Mouse (Mus musculus) heart, adult 9 months (tissue): ENCODE data around the gene Bbs2.

ENCODE experiments used
- DNase-seq, 2 experiments: peaks; one replicate each; pipeline ENCODE4 v3.0.0; 2022; ENCODE audit warnings: low spot score in 2 of 2

Gene Bbs2

GRCm38 (mm10) chr8:94098081-94098974 lies at the start of gene Bbs2:
Bbs2 (minus strand) TSS chr8:94098928.
- peak; percentile 99 to 100 for DNase-seq

DNA sequence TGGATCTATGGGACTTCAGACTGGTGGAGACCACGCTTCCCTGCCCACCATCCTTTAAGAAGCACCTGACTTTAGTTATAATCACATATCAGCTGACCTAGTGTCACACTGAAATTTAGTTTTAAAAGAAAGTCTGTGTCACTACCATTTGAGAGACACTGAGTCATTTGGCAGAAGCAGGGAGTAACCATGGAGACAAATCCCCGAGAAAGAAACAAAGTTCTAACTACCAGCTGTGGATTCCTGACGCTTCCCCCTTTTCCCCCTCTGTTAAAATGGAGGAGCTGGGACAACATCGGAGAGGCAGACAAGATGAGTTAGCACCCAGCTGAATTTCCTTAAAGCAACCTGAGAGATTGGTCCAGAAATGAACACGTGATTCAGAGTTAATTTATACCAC lies 49.5 kb upstream of the Bbs2 start:
- no peak for DNase-seq

GRCm38 (mm10) chr8:94140266-94140795 lies 41.6 kb upstream of the Bbs2 start:
- DNase-seq: no peak

DNA sequence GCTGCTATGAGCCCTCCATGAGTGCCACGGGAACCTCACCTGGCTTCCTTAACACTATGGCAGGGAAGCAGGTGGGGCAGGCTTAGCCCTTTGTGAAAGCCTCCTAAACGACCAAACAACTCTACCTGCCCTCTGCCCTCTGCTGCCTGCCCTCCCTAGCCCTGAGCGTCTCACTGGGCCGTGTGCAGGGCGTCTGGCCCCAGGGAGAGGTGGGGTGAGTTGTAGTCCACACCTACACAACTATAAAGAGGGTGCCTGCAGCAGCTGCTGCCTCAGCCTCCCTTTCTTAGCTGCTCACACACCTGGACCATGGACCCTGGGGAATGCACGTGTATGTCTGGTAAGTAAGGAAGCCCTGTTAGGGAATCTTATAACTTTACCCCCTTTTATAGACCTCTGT lies 38.2 kb upstream of the Bbs2 start, which contains the start of gene Mt4:
Gene Mt4, plus strand, starts transcription at position 265 of the 400 bp plus-strand sequence.
- DNase-seq: no peak

- no peak for DNase-seq
Measured at GRCm38 (mm10) chr8:94136192-94136591, 37.5 kb upstream of the Bbs2 start.

DNA sequence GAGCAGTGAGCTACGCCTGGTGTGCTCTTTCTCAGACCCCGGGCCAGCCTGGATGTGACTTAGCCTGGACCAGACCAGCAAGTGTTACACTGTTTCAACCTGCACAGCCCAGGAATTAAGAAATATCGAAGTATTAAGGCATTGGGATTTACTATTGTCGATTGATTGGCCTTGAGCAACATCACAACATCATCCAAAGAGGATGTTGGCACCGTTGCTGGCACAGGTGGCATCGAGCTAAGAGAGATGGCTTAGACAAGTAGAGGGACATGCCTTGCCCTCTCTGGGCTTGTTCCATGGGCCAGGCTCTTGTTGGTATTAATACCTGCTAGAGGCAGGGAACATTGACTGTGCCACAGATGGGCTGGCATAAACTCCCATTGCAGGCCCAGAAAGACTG lies 36.8 kb upstream of the Bbs2 start:
- no peak for DNase-seq

- DNase-seq: peak in 1 of 2 experiments; percentile 8
Measured at GRCm38 (mm10) chr8:94134601-94135000, 35.9 kb upstream of the Bbs2 start.

GRCm38 (mm10) chr8:94132096-94132495 lies 33.4 kb upstream of the Bbs2 start:
- DNase-seq: no peak

GRCm38 (mm10) chr8:94130126-94130525 lies 31.4 kb upstream of the Bbs2 start:
- DNase-seq: no peak

GRCm38 (mm10) chr8:94129133-94129789 lies 30.5 kb upstream of the Bbs2 start:
- DNase-seq: no peak

- DNase-seq: no peak
Measured at GRCm38 (mm10) chr8:94127711-94128110, 29.0 kb upstream of the Bbs2 start.

GRCm38 (mm10) chr8:94122711-94123468 lies 24.2 kb upstream of the Bbs2 start:
- DNase-seq: no peak

GRCm38 (mm10) chr8:94121625-94122024 lies 22.9 kb upstream of the Bbs2 start:
- DNase-seq: no peak

- DNase-seq: no peak
Measured at GRCm38 (mm10) chr8:94118776-94119430, 20.2 kb upstream of the Bbs2 start.

DNA sequence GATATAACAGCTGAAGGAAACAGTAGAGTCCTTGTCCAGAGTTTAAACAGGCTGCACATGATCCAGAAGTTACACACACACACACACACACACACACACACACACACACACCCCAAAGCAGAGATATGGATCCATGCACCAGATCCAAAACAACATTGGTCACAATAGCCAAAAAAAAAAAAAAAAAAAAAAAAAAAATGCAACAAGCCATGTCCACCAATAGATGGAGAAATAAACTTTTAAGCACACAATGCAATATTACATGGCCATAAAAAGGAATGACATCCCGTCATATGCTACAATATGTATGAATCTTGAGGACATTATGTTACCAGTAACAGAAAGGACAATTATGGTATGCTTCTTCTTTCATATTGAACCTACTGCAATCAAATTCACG lies 15.2 kb upstream of the Bbs2 start:
- no peak for DNase-seq

DNA sequence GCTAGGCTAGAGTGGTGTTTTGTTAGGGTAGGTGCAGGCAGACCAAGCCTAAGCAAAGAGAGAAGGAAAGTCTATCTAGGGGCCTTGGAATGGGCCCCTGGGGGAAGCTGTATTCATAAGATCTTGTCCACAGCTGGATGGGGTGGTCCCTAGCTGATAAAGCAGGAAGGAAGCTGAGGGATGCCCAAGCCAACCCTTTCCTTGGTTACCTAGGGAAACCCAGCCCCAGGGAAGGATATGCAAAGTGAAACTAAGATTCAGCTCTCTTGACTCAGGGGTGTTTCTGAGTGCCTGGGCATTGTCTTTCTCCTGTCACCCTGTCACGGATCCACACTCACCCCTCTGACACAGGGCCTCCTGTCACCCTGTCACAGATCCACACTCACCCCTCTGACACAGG lies 14.7 kb upstream of the Bbs2 start:
- no peak for DNase-seq

DNA sequence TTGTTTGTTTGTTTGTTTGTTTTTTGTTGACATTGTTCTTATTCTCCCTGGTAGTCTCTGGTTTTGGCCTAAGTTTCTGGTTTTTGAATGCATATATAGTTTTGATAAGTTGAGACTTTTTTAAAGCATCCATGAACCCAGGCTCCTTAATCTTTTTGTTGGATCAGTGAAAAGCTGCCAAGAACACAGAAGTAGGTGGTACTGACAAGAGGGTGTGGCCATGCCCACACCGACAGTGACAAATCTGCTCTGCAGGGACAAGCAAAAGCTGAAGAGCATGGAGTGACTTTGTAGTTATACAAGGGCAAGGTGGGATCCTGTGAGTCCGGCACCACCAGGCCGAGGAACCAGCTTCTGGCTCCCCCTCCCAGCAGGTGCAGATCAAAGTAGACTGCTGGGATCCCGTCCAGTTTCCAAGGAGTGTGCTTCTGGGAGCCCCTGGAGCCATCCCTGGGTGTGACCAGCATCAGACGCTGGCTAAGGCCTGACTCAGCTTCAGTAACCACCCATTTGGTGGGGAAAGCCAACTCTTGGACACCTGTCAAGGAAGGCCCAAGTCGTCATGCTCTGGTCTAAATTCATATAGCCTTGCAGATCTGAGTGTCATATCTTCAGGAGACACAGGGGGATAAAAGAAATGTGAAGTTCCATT lies 11.9 kb upstream of the Bbs2 start:
- DNase-seq: no peak

- DNase-seq: no peak
Measured at GRCm38 (mm10) chr8:94109835-94110234, 11.1 kb upstream of the Bbs2 start.

- DNase-seq: no peak
Measured at GRCm38 (mm10) chr8:94109396-94109795, 10.7 kb upstream of the Bbs2 start.

GRCm38 (mm10) chr8:94107871-94108270 lies 9.1 kb upstream of the Bbs2 start:
- DNase-seq: peak; percentile 11 to 39

GRCm38 (mm10) chr8:94104146-94104545 lies 5.4 kb upstream of the Bbs2 start:
- DNase-seq: no peak
